Mouse (Mus musculus) small intestine, adult 2 months (tissue): ENCODE data around the gene Sult2b1. TPM values are rescaled to one million over a fixed set of nuclear protein-coding genes. Genes with fewer than 3 reads are reported as not detected.

ENCODE experiments used
- H3K27ac ChIP-seq: fragments of 200-500 bp; 2 replicates; pipeline ENCODE4 v1.5.1; 2012; ENCODE audit warnings: low read depth, low read length, control low read depth, inconsistent platforms; ENCODE audit not compliant: insufficient read depth
- H3K27me3 ChIP-seq: fragments of 200-500 bp; 2 replicates; pipeline ENCODE4 v1.6.1; 2012; ENCODE audit warnings: mild to moderate bottlenecking, moderate library complexity, low read length, inconsistent platforms; ENCODE audit not compliant: control insufficient read depth, insufficient read depth
- H3K36me3 ChIP-seq: fragments of 200-500 bp; 2 replicates; pipeline ENCODE4 v1.6.1; 2012; ENCODE audit warnings: mild to moderate bottlenecking, low read length, control low read depth, inconsistent platforms; ENCODE audit not compliant: control insufficient read depth, insufficient read depth
- H3K4me1 ChIP-seq: fragments of 200-500 bp; 2 replicates; pipeline ENCODE4 v1.6.1; 2012; ENCODE audit warnings: low read length, inconsistent platforms, mixed read lengths; ENCODE audit not compliant: control insufficient read depth, insufficient read depth, insufficient read length
- H3K4me3 ChIP-seq: fragments of 200-500 bp; 2 replicates; pipeline ENCODE4 v1.5.1; 2012; ENCODE audit warnings: low read depth, mild to moderate bottlenecking, control low read depth, inconsistent platforms, low read length, moderate library complexity
- CTCF ChIP-seq: fragments of 200-500 bp; IDR thresholded peaks from 2 replicates; pipeline ENCODE4 v1.5.1; 2012; ENCODE audit warnings: low read depth, mild to moderate bottlenecking, control low read depth, inconsistent platforms, low read length, moderate library complexity, mixed read lengths; ENCODE audit not compliant: insufficient replicate concordance, insufficient read length; ENCODE audit errors: extremely low read depth
- POLR2A ChIP-seq: fragments of 200-500 bp; IDR thresholded peaks from 2 replicates; pipeline ENCODE4 v1.6.1; 2012; ENCODE audit warnings: low read depth, mild to moderate bottlenecking, control low read depth, inconsistent platforms, low read length, moderate library complexity
- WGBS: fragments of 180-500 bp; shearing (Covaris S2); methylation state at CpG from one replicate; pipeline ENCODE4 v1.1.7; 2018; 5-methylcytosine and 5-hydroxymethylcytosine counted together
- polyA plus RNA-seq: library from polyadenylated mRNA; depleted of rRNA; stranded (reverse); fragments of >200 nt; gene quantifications from 2 replicates; pipeline ENCODE4 v1.2.3, GENCODE M21; 2012

The Sult2b1 gene
- polyA plus RNA-seq, 1 experiment, result 454 TPM

DNA sequence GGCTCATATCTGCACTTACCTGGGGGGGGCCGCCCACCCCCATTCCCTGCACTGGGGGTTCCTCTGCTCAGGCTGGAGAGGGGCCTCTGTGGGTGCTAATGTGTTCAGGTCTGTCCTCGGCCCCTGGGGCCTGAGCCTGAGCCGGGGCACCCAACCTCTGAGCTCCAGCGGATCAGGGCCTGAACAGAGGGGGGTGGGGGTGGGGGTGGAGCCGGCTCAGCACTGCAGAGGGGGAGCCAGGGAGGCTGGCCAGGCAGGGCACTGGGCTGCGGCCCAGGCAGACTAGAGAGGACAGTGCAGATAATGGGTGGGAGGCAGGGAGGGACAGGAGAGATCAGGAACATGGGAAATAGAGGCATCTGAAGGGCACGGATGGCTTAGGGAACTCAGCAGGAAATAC, 40.1 kb upstream of the Sult2b1 start, which contains the start of gene Kcnj14:
TSS of gene Kcnj14 (minus strand) at position 185 of the 400 bp plus-strand sequence.
- WGBS, result 72% methylated on average over 7 of the region's 7 CpGs
- Histone ChIP-seq H3K36me3 (peaks cover 25% of the 10 kb centered on the region; the same call in 1 of the 2 replicates), H3K27ac (no peak within 1 kb of the TSS), H3K27me3 (no peaks in the 10 kb centered on the region), H3K4me3 (no peak within 1 kb of the TSS), H3K4me1 (no peaks in the 10 kb centered on the region)
- TF ChIP-seq CTCF (no peak), POLR2A (no peak)

- peaks cover 13% of the 10 kb centered on the region; the same call in 1 of the 2 replicates for H3K36me3 ChIP-seq
- H3K27me3 ChIP-seq, result no peaks in the 10 kb centered on the region
Measured at GRCm38 (mm10) chr7:45820913-45821312, 36.4 kb upstream of the Sult2b1 start.

GRCm38 (mm10) chr7:45819843-45820242, 35.4 kb upstream of the Sult2b1 start:
- Histone ChIP-seq H3K27me3 (no peaks in the 10 kb centered on the region), H3K36me3 (peaks cover 4% of the 10 kb centered on the region; the same call in 1 of the 2 replicates), H3K4me3 (no peak overlapping the region), H3K4me1 (no peaks in the 10 kb centered on the region; the same call in 1 of the 2 replicates), H3K27ac (no peak overlapping the region)
- TF ChIP-seq CTCF (no peak), POLR2A (no peak)
- 30% methylated on average over 25 of the region's 25 CpGs for WGBS

More at GRCm38 (mm10) chr7:45820913-45821312, 36.4 kb upstream of the Sult2b1 start:
- no peak for TF ChIP-seq POLR2A
- TF ChIP-seq CTCF, result no peak
- no peak overlapping the region for H3K27ac ChIP-seq
- H3K4me1 ChIP-seq, result no peaks in the 10 kb centered on the region
- no peak overlapping the region for H3K4me3 ChIP-seq

DNA sequence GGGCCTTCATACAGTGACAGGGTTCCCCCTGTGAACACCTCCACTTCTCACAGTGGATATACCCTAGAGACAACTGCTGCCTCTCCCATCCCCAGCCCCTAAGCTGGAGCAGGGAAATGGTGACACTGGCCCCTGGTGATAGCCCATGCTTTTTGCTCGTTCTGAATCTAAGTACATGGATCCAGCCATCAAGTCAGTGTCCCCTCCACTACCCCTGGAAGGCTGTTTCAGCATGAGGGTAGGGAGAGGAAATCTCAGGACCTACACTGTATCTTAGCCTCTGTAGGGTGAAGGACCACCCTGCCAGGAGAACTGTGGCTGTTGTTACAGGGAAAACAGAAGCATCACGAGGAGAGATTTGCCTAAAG, 31.5 kb upstream of the Sult2b1 start:
- Histone ChIP-seq H3K4me3 (no peak overlapping the region), H3K36me3 (peaks cover 17% of the 10 kb centered on the region), H3K27ac (no peak overlapping the region), H3K27me3 (no peaks in the 10 kb centered on the region), H3K4me1 (peaks cover 2% of the 10 kb centered on the region)
- 63% methylated on average over 2 of the region's 2 CpGs for WGBS
- TF ChIP-seq CTCF, result no peak
- no peak for TF ChIP-seq POLR2A

DNA sequence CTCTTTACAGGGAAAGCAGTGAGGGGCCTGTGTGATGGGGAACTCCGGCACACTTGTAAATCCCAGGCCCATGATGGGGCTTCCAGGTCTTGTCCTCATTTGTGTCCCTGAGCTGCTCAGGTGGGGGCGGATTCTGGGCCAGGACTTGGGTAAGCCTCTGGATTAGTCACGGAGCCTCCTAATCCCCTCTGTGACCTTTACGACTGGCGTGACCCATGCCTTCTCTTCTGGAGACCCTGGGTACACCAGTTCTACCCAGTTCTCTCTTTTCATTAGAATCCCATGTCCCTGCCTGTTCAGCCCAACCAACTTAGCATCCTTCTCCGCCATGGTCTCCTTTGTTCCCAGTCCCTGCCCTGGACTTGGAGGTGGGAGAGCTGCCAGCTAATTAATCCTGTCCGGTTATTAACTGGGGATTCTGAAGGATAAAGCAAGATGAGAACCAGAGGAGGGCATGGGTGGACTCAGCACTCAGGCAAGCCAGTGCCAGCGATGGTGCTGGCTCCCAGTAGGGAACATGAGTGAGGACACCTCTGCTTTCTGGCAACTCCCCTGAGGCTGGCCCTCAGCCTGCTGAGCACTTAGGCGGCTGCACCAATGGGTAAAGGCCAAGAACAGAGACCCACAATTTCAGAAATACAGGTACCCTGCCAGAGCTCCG, 31.0 kb upstream of the Sult2b1 start:
- no peak overlapping the region for H3K27ac ChIP-seq
- no peaks in the 10 kb centered on the region for H3K27me3 ChIP-seq
- H3K36me3 ChIP-seq, result peaks cover 22% of the 10 kb centered on the region
- WGBS, result 78% methylated on average over 10 of the region's 10 CpGs
- H3K4me3 ChIP-seq, result no peak overlapping the region
- H3K4me1 ChIP-seq, result peaks cover 2% of the 10 kb centered on the region
- no peak for TF ChIP-seq CTCF
- TF ChIP-seq POLR2A, result no peak

- Histone ChIP-seq H3K36me3 (peaks cover 28% of the 10 kb centered on the region), H3K4me3 (no peak overlapping the region), H3K4me1 (peaks cover 2% of the 10 kb centered on the region), H3K27ac (no peak overlapping the region), H3K27me3 (no peaks in the 10 kb centered on the region)
- 3% methylated on average over 5 of the region's 5 CpGs for WGBS
- no peak for TF ChIP-seq POLR2A
- TF ChIP-seq CTCF, result no peak
Measured at GRCm38 (mm10) chr7:45814841-45815240, 30.4 kb upstream of the Sult2b1 start.

DNA sequence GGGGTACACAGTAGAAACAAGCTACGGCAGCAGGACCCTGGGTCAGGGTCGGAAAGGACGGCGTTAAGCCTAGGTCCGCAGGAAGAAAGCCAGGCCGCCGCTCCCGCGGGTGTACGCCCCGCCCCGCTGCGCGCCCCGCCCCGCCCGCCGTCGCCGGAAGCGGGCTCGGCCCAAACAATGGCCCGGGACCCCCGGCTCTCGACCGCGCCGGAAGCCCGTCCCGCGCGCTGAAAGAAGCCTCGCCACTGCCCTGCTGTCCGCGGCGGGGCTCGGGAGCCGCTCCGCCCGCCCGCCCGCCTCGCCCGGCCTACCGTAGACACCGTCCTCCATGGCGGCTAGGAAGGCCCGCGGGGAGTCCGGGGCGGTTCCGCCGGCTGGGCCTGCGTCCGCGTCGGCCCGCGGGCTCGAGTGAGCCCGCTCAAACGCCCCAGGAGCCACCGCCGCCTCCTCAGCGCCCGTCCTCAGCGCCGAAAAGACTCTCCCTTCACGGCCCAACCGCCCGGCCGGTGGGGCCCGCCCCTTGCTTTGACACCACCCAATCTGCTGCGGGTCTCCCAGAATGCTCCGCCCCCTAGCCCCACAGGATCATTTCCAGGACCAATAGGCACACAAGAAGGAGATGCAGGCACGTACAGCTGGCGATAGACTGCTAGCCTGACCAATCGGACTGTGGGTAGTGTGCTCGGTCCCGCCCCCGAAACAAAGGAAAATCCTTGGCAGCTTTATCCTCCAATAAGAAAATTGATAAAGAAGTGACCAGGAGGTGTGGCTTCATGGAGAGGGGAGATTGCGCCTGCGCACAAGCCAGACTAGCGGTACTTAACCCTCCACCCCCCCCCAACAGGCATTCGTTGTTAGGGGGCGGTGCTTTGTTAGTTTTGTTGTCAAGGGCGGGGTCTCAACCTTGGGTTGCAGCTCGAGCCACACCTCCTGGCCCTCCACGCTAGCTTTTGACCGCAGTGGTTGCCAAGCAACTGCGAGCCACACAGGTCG, 29.6 kb upstream of the Sult2b1 start, which contains the start of gene Cyth2:
TSS of gene Cyth2 (minus strand) at position 795 of the 993 bp plus-strand sequence.
- Histone ChIP-seq H3K36me3 (peaks cover 36% of the 10 kb centered on the region), H3K4me1 (peaks cover 2% of the 10 kb centered on the region), H3K4me3 (peak within 1 kb of the TSS; percentile 87), H3K27me3 (no peaks in the 10 kb centered on the region), H3K27ac (peak within 1 kb of the TSS; percentile 92)
- TF ChIP-seq CTCF (no peak), POLR2A (peak; percentile 80; the same call in 1 of the 2 replicates)
- under 1% methylated on average over 91 of the region's 92 CpGs for WGBS
